Mouse (Mus musculus) MEL (cell line): Measurements from ENCODE around the gene Lrrc4.

Experiments
- CTCF ChIP-seq, 3 experiments: IDR thresholded peaks in 2 of 3; conservative IDR thresholded peaks in 1 of 3; 2 replicates each; pipeline ENCODE4 v1.5.1; 2011 to 2012; ENCODE audit warnings: low read length in 3 of 3, low read depth in 2 of 3, mild to moderate bottlenecking in 2 of 3, improper control_type of control experiment in 1 of 3, inconsistent platforms in 1 of 3, mixed read lengths in 1 of 3, moderate library complexity in 1 of 3; ENCODE audit not compliant: control insufficient read depth in 1 of 3, insufficient read depth in 1 of 3, poor library complexity in 1 of 3, severe bottlenecking in 1 of 3
- EP300 ChIP-seq, 2 experiments: IDR thresholded peaks; 2 replicates each; pipeline ENCODE4 v1.6.1; 2011; ENCODE audit warnings: improper control_type of control experiment in 2 of 2, low read length in 2 of 2, low read depth in 1 of 2, mild to moderate bottlenecking in 1 of 2
- MXI1 ChIP-seq: IDR thresholded peaks from 2 replicates; pipeline ENCODE4 v1.6.1; 2011; ENCODE audit warnings: mild to moderate bottlenecking, low read depth, low read length, improper control_type of control experiment
- TAL1 ChIP-seq: IDR thresholded peaks from 2 replicates; pipeline ENCODE4 v1.6.1; 2012; ENCODE audit warnings: mild to moderate bottlenecking, inconsistent platforms, low read length, moderate library complexity, mixed read lengths
- TBP ChIP-seq: IDR thresholded peaks from 2 replicates; pipeline ENCODE4 v1.8.0; 2011; ENCODE audit warnings: low read depth, low read length, improper control_type of control experiment
- ZNF384 ChIP-seq: IDR thresholded peaks from 2 replicates; pipeline ENCODE4 v1.6.1; 2012; ENCODE audit warnings: low read depth, mild to moderate bottlenecking, inconsistent platforms, low read length, improper control_type of control experiment

GRCm38 (mm10) chr6:28704612-28705011 lies 126.9 kb downstream of the Lrrc4 start:
- TF ChIP-seq CTCF (IDR thresholded peaks at IDR 0.05 in 2 of 3, conservative IDR thresholded peaks at IDR 0.05 in 1 of 3; ENCODE audit: control insufficient read depth in 1 of 3, insufficient read depth in 1 of 3, low read depth in 2 of 3, low read length in 3 of 3, poor library complexity in 1 of 3, severe bottlenecking in 1 of 3), result no peak
- TF ChIP-seq EP300 (IDR thresholded peaks at IDR 0.05; ENCODE audit: low read depth in 1 of 2, low read length in 2 of 2), result peak; percentile 25 to 89; a peak in 3 of 4 replicates
- TF ChIP-seq TBP, result no peak
- TF ChIP-seq TAL1, result no peak
- TF ChIP-seq ZNF384, result no peak
- peak; percentile 96 for TF ChIP-seq MXI1
